Mouse (Mus musculus): ENCODE results near the gene Gm10097.

The Gm10097 gene

DNA sequence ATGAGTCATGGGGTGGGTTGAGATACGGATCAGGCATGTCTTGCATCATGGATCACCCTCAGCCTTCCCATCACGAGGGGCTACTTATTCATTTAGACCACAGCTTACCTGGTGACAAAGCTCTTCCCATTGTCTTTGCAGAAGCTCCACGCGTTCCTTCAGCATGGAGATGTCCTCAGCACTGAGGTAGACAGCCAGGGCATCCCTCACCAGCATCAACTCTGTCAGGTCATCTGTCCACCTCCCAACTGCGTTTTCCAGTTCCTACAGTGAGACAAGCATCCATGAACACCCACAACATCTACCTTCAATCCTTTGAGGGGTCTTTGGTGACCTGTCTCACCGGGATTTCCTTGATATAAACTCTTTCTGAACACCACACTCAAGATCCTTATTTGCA lies 14.7 kb downstream of the Gm10097 start:
- no peak for DNase-seq (ENCODE audit: low read depth, low spot score)

- DNase-seq (ENCODE audit: low read depth, low spot score): no peak
Measured at GRCm38 (mm10) chr10:5085792-5086191, 16.8 kb downstream of the Gm10097 start.

GRCm38 (mm10) chr10:5086329-5086728 lies 17.3 kb downstream of the Gm10097 start:
- no peak for DNase-seq (ENCODE audit: low read depth, low spot score)

DNA sequence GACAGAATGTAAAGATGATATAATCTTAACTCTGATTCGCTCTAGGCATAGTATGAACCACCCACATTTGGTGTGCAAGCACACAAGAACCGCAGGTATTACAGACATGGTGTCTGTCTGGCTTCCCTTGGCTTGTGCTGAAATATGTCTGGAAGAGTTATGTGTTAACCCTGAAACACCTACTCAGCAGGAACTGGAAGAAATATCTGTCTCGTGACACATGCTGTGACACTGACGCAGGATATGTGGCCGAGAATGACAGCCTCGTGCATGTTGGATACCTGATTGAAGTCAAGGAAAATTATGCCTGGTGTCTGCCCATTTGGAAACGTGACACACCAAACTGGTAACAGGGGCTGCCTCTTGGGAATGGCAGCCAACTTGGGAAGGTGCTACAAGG lies 18.3 kb downstream of the Gm10097 start:
- no peak for DNase-seq (ENCODE audit: low read depth, low spot score)

DNA sequence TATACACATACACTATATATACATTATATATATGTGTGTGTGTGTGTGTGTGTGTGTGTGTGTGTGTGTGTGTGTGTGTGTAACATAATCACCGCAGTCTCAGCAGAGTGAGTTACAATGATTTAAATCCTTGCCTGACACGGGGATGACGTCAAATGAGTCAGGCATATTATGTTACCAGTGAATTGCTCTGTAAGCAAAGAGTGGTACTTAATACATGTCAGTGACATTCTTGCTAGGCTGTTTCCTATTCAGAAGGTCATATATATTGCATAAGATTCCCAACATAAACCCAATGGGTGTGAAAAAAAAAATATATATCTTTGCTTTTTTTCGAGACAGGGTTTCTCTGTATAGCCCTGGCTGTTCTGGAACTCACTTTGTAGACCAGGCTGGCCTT lies 20.1 kb downstream of the Gm10097 start:
- DNase-seq (ENCODE audit: low read depth, low spot score): no peak

- DNase-seq (ENCODE audit: low read depth, low spot score): no peak
Measured at GRCm38 (mm10) chr10:5096996-5097753, 28.2 kb downstream of the Gm10097 start.

DNA sequence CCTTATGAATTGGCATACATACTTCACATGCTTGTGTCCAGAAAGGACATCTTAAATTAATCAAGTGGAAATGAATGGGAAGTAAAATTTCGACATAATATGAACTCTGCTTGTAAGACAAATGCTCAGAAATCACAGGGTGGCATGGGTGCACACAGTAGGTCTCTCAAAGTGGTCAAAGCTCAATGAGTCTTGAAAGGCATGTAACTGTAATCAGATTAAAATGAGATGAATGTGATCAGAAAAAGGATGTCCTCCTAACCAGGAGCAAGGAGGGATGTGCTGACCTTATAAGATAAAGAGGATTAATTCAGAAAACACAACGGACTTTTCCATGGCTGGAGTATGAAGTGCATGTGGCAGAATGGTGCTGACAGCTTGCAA lies 28.8 kb downstream of the Gm10097 start:
- no peak for DNase-seq (ENCODE audit: low read depth, low spot score)

DNA sequence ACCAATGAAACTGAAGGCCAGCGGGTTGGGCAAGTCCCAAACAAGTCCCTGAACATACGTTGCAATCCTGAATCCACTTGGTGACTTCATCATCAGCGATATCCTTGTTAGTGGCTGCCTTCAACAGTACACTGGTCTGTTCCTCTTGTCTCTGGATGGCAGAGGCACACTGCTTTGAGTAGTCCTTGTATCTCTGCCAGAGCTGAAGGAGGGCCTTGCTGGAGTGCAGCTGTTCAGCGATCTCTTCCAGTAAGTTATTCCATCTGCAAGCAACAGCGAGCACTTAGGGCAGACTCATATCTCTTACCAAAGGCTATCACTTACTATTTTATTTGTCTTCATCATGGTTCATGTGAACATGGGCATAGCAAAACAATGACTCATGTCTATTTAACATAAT lies 41.8 kb downstream of the Gm10097 start:
- no peak for DNase-seq (ENCODE audit: low read depth, low spot score)

GRCm38 (mm10) chr10:5116155-5116554 lies 47.2 kb downstream of the Gm10097 start:
- DNase-seq (ENCODE audit: low read depth, low spot score): no peak

GRCm38 (mm10) chr10:5116720-5117119 lies 47.7 kb downstream of the Gm10097 start:
- no peak for DNase-seq (ENCODE audit: low read depth, low spot score)

All from c-Kit-negative CD71-positive TER-119-positive erythroid progenitor cells, embryonic 14.5 days (primary cell).